Mouse (Mus musculus): ENCODE measurements around the gene Gabrb1. TPM values are rescaled to one million over a fixed set of nuclear protein-coding genes. Genes with fewer than 3 reads are reported as not detected.

The Gabrb1 gene
- polyA plus RNA-seq, 1 experiment = not detected

GRCm38 (mm10) chr5:72181194-72181593 is 523.3 kb downstream of the Gabrb1 start:
- 40% methylated on average over 1 of the region's 1 CpGs for WGBS
- no peak for DNase-seq (ENCODE audit: low read depth in 1 of 2, low spot score in 2 of 2)
- no peak for TF ChIP-seq CTCF (IDR thresholded peaks at IDR 0.05; ENCODE audit: extremely low read depth, insufficient read depth, insufficient read length, insufficient replicate concordance)
- Histone ChIP-seq H3K27me3 (ENCODE audit: control insufficient read depth, insufficient read depth, low read length) (no peaks in the 10 kb centered on the region), H3K4me3 (ENCODE audit: extremely low read depth, insufficient read depth, insufficient read length) (no peak overlapping the region), H3K27ac (ENCODE audit: insufficient read depth, low read length) (no peak overlapping the region; the same call in 1 of the 2 replicates), H3K4me1 (ENCODE audit: control insufficient read depth, insufficient read depth, insufficient read length) (peaks cover 22% of the 10 kb centered on the region; the same call in 1 of the 2 replicates), H3K36me3 (ENCODE audit: control insufficient read depth, insufficient read depth, low read length) (no peaks in the 10 kb centered on the region)

GRCm38 (mm10) chr5:72182804-72183203 is 524.9 kb downstream of the Gabrb1 start:
- Histone ChIP-seq H3K36me3 (ENCODE audit: control insufficient read depth, insufficient read depth, low read length) (no peaks in the 10 kb centered on the region), H3K27ac (ENCODE audit: insufficient read depth, low read length) (peak overlapping the region; percentile 93), H3K27me3 (ENCODE audit: control insufficient read depth, insufficient read depth, low read length) (no peaks in the 10 kb centered on the region), H3K4me1 (ENCODE audit: control insufficient read depth, insufficient read depth, insufficient read length) (peaks cover 22% of the 10 kb centered on the region; the same call in 1 of the 2 replicates), H3K4me3 (ENCODE audit: extremely low read depth, insufficient read depth, insufficient read length) (peak overlapping the region; percentile 45; the same call in 1 of the 2 replicates)
- DNase-seq (ENCODE audit: low read depth in 1 of 2, low spot score in 2 of 2) = peak in 1 of 2 experiments; percentile 69
- TF ChIP-seq POLR2A (IDR thresholded peaks at IDR 0.05; ENCODE audit: low read depth, low read length) (peak; percentile 4; the same call in 1 of the 2 replicates), CTCF (IDR thresholded peaks at IDR 0.05; ENCODE audit: extremely low read depth, insufficient read depth, insufficient read length, insufficient replicate concordance) (no peak)
- WGBS = 37% methylated on average over 4 of the region's 4 CpGs

GRCm38 (mm10) chr5:72183929-72184328 is 526.0 kb downstream of the Gabrb1 start:
- peaks cover 22% of the 10 kb centered on the region; the same call in 1 of the 2 replicates for H3K4me1 ChIP-seq (ENCODE audit: control insufficient read depth, insufficient read depth, insufficient read length)
- H3K36me3 ChIP-seq (ENCODE audit: control insufficient read depth, insufficient read depth, low read length) = no peaks in the 10 kb centered on the region
- H3K27me3 ChIP-seq (ENCODE audit: control insufficient read depth, insufficient read depth, low read length) = no peaks in the 10 kb centered on the region
- no peak overlapping the region for H3K4me3 ChIP-seq (ENCODE audit: extremely low read depth, insufficient read depth, insufficient read length)
- H3K27ac ChIP-seq (ENCODE audit: insufficient read depth, low read length) = peak overlapping the region; percentile 93
- TF ChIP-seq POLR2A (IDR thresholded peaks at IDR 0.05; ENCODE audit: low read depth, low read length) (no peak; the same call in 1 of the 2 replicates), CTCF (IDR thresholded peaks at IDR 0.05; ENCODE audit: extremely low read depth, insufficient read depth, insufficient read length, insufficient replicate concordance) (no peak)
- peak; percentile 69 to 81 for DNase-seq (ENCODE audit: low read depth in 1 of 2, low spot score in 2 of 2)
- 6% methylated on average over 6 of the region's 6 CpGs for WGBS

GRCm38 (mm10) chr5:72184437-72185100 is 526.7 kb downstream of the Gabrb1 start:
- no peak for TF ChIP-seq CTCF (IDR thresholded peaks at IDR 0.05; ENCODE audit: extremely low read depth, insufficient read depth, insufficient read length, insufficient replicate concordance)
- TF ChIP-seq POLR2A (IDR thresholded peaks at IDR 0.05; ENCODE audit: low read depth, low read length) = no peak
- H3K4me1 ChIP-seq (ENCODE audit: control insufficient read depth, insufficient read depth, insufficient read length) = peaks cover 22% of the 10 kb centered on the region; the same call in 1 of the 2 replicates
- WGBS = 47% methylated on average over 13 of the region's 13 CpGs

GRCm38 (mm10) chr5:72191154-72191553 is 533.2 kb downstream of the Gabrb1 start:
- Histone ChIP-seq H3K4me3 (ENCODE audit: extremely low read depth, insufficient read depth, insufficient read length) (no peak overlapping the region), H3K36me3 (ENCODE audit: control insufficient read depth, insufficient read depth, low read length) (no peaks in the 10 kb centered on the region), H3K4me1 (ENCODE audit: control insufficient read depth, insufficient read depth, insufficient read length) (no peaks in the 10 kb centered on the region), H3K27ac (ENCODE audit: insufficient read depth, low read length) (no peak overlapping the region), H3K27me3 (ENCODE audit: control insufficient read depth, insufficient read depth, low read length) (no peaks in the 10 kb centered on the region)
- WGBS = 91% methylated on average over 7 of the region's 7 CpGs
- no peak for DNase-seq (ENCODE audit: low read depth in 1 of 2, low spot score in 2 of 2)
- TF ChIP-seq POLR2A (IDR thresholded peaks at IDR 0.05; ENCODE audit: low read depth, low read length) (no peak), CTCF (IDR thresholded peaks at IDR 0.05; ENCODE audit: extremely low read depth, insufficient read depth, insufficient read length, insufficient replicate concordance) (no peak)

More at GRCm38 (mm10) chr5:72184437-72185100, 526.7 kb downstream of the Gabrb1 start:
- peak overlapping the region; percentile 22 for H3K4me3 ChIP-seq (ENCODE audit: extremely low read depth, insufficient read depth, insufficient read length)
- no peaks in the 10 kb centered on the region for H3K36me3 ChIP-seq (ENCODE audit: control insufficient read depth, insufficient read depth, low read length)
- H3K27me3 ChIP-seq (ENCODE audit: control insufficient read depth, insufficient read depth, low read length) = no peaks in the 10 kb centered on the region
- H3K27ac ChIP-seq (ENCODE audit: insufficient read depth, low read length) = peak overlapping the region; percentile 93
- no peak for DNase-seq (ENCODE audit: low read depth in 1 of 2, low spot score in 2 of 2)

- Histone ChIP-seq H3K27ac (ENCODE audit: insufficient read depth, low read length) (no peak overlapping the region), H3K36me3 (ENCODE audit: control insufficient read depth, insufficient read depth, low read length) (no peaks in the 10 kb centered on the region), H3K4me1 (ENCODE audit: control insufficient read depth, insufficient read depth, insufficient read length) (no peaks in the 10 kb centered on the region), H3K27me3 (ENCODE audit: control insufficient read depth, insufficient read depth, low read length) (no peaks in the 10 kb centered on the region), H3K4me3 (ENCODE audit: extremely low read depth, insufficient read depth, insufficient read length) (no peak overlapping the region)
- DNase-seq (ENCODE audit: low read depth in 1 of 2, low spot score in 2 of 2) = no peak
- 91% methylated on average over 5 of the region's 5 CpGs for WGBS
- TF ChIP-seq POLR2A (IDR thresholded peaks at IDR 0.05; ENCODE audit: low read depth, low read length) (no peak), CTCF (IDR thresholded peaks at IDR 0.05; ENCODE audit: extremely low read depth, insufficient read depth, insufficient read length, insufficient replicate concordance) (no peak)
Measured at GRCm38 (mm10) chr5:72191932-72192331, 534.0 kb downstream of the Gabrb1 start.

GRCm38 (mm10) chr5:72195442-72195841 is 537.5 kb downstream of the Gabrb1 start:
- TF ChIP-seq CTCF (IDR thresholded peaks at IDR 0.05; ENCODE audit: extremely low read depth, insufficient read depth, insufficient read length, insufficient replicate concordance) = no peak
- TF ChIP-seq POLR2A (IDR thresholded peaks at IDR 0.05; ENCODE audit: low read depth, low read length) = no peak
- 79% methylated on average over 1 of the region's 1 CpGs for WGBS
- H3K4me1 ChIP-seq (ENCODE audit: control insufficient read depth, insufficient read depth, insufficient read length) = no peaks in the 10 kb centered on the region
- DNase-seq (ENCODE audit: low read depth in 1 of 2, low spot score in 2 of 2) = no peak
- no peaks in the 10 kb centered on the region for H3K27me3 ChIP-seq (ENCODE audit: control insufficient read depth, insufficient read depth, low read length)
- H3K27ac ChIP-seq (ENCODE audit: insufficient read depth, low read length) = no peak overlapping the region
- H3K36me3 ChIP-seq (ENCODE audit: control insufficient read depth, insufficient read depth, low read length) = no peaks in the 10 kb centered on the region
- no peak overlapping the region for H3K4me3 ChIP-seq (ENCODE audit: extremely low read depth, insufficient read depth, insufficient read length)

Other genes starting within 250 kb of the Gabrb1 start
- gene Cox7b2, start 109.9 kb upstream of the Gabrb1 start, polyA plus RNA-seq (2012; rRNA removed) = not detected in 2 replicates
- gene Gabra4, start 195 bp downstream of the Gabrb1 start, polyA plus RNA-seq (2012; rRNA removed) = 0.09 and 0.19 TPM in 2 replicates

Data from spleen, adult 2 months (tissue).